Mouse (Mus musculus) layer of hippocampus, postnatal 14 days (tissue): ENCODE measurements at regions not wholly inside any gene's neighbourhood (a gene's known extent, or its start where the extent isn't known, plus 50 kb on each side); places are given as distances from the start of the nearest gene placed in this dataset.

Experiments
- DNase-seq, 2 experiments: peaks; one replicate each; pipeline ENCODE4 v3.0.0; 2021 to 2022; ENCODE audit warnings: low spot score in 2 of 2, mixed read lengths in 1 of 2

GRCm38 (mm10) chr4:28523343-28523742, 289.6 kb upstream of the Epha7 start:
- DNase-seq = peak in 1 of 2 experiments; percentile 2

DNA sequence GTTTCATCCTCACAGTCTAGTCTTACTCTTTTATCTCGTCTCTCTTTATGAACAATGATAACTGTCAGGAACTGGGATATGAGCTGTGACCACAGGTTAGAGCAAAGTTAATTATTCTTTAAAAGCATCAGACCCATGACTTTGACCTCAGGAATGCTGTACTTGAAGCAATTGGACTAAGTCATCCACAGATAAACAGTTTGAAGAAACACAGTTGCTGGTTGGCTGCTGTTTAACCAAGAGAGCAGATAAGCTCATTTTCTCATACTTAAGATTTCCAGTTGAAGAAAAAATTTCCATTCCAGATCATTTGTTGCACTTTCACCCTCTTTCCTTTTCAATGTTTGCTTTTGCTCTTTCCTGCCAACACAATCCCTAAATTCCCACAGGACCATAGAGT, 270.7 kb upstream of the Epha7 start:
- no peak for DNase-seq

DNA sequence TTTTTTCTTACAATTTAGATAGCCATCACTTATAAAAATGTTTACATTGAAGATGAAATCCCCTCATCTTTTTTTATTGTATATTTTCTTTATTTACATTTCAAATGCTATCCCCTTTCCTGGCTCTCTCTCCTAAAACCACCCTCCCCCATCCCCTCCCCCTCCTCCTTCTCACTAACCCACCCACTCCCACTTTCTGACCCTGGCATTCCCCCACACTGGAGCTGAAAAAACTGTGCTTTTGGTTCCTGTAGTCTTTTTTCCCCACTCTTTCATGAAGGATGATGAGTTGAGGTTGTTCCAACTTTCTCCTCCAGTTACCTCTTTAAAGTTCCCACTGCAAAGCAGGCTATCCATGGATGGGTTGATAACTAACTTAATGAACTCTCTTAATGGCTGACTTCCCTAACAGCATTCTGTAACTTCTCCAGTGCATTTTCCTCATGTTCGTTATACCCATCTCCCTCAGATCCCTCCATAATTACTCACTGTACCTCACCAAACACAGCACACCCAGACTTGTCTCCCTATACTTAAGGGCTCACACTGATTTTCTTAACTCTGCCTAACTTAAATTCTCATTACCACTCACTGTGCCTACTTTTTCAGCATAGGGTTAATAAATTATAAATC, 270.1 kb upstream of the Epha7 start:
- DNase-seq = no peak

DNA sequence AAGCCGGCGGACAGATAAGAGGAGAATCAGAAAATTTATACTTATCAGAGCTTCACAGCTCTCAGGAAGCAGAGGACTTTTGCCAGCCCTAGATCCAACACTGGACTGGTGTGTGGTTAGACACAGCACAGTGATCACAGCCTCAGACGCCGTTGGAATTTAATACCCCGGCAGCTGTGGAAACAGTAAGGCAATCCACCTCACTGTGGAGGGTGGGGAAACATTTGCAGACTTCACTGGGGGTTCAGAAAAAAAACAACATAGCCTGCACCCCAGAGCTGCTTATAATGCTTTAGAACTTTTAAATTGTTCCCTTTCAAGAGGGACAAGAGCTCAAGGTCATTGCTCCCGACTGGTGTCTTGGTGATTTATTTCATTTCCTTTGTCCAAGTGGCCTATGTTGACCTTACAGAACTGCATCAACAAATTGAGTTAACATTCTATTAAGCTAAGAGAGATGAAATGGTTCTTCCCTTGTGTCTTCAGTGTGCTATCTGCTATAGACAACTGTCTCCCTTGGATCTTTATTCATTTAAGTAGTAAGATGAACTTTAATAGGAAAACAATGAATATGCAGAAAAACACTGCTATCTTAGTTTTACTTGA, 264.6 kb upstream of the Epha7 start:
- DNase-seq = no peak

DNA sequence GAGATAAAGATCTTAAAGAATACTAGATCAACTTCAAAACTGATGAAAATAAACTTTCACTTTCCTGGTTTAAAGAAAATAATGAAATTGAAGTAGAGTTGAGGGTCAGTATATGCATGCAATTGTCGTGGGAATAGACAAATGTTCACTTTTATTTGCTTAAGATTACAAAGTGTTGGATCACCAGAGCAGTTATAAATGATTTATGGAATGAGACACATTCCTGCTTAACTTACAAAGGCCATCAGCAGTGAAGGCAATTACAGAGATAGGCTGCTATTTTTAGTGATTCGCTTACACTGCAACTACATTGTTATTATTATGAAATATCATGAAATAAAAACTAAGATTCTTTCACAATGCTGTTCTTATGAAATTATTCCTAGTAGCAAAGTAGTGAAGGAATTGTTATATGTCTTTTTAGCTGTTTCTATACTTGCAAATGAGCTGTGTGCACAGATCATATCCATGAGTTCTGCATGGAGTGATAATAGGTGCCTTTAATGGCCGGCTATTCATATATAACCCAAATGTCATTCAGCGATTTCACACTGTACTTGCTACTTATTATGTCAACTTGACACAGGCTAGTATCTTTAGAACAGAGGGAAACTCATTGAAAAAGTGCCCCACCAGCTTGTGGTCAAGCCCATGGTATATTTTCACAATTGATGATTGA, 241.7 kb upstream of the Epha7 start:
- DNase-seq = no peak

DNA sequence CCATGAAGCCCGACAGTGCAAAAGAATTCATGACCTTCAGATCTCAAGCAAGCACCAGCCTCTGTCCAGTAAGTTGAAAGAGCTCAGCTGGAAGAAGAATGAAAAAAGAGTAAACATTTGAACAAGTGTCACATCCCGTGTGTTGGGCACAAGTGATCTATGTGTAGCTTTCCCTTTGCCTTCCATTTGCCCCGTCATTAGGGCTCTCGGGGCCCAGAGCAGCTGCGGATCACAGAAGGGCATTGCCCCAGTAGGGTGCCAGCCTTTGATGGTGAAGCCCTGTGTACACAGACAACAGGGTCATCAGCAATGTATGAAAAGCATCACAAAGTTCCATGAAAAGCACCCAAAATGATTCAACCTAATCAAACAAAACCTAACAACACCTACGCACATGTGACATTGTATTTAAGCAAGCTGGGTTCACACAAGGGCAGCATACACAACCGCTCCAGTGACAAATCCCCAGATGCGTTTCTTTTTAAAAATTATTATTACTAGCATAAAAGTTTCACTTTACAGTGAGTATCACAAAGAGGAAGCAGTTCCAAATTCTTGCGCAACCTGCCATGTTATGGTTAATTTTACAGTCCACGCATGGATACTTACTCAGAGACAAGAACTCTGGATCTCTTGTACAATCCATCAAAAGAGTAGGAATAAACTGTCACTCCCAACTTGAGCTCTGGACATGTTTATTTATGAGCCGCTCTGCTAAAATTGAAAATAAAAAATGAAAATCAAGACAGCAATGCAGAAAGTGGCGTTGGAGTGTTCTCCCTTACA, 224.0 kb upstream of the Epha7 start:
- no peak for DNase-seq
